Mouse (Mus musculus) lung, adult 2 months (tissue): ENCODE measurements around the gene Gpc6.

Experiments used
- CTCF ChIP-seq: fragments of 200-500 bp; IDR thresholded peaks from 2 replicates; pipeline ENCODE4 v1.5.1; 2011; ENCODE audit warnings: mild to moderate bottlenecking, low read length, control low read depth; ENCODE audit not compliant: insufficient read depth
- POLR2A ChIP-seq: fragments of 200-500 bp; IDR thresholded peaks from 2 replicates; pipeline ENCODE4 v1.6.1; 2011; ENCODE audit warnings: low read depth, mild to moderate bottlenecking, control low read depth, low read length, borderline replicate concordance; ENCODE audit errors: extremely low read depth

DNA sequence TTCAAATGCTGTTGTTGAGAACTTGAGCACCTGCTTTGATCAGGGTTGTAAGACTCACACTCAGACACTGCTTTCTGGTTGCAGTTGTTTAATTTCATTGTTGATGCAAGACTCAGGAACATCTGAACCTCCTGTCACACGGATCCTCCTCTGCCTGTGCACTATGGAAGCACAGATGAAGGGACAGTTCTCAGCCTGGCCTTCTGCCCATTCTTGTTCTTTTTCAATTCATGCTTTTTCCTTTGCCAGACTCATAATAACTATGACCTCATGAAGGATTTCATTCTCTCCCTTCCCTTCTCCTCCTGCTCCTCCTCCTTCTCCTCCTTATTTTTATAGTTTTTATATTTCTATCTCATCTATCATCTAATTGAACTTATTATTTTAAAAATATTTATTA is 196.9 kb downstream of the Gpc6 start:
- no peak for TF ChIP-seq POLR2A
- TF ChIP-seq CTCF, result no peak
